Mouse (Mus musculus): ENCODE data around the gene Lrrc8d.

DNA sequence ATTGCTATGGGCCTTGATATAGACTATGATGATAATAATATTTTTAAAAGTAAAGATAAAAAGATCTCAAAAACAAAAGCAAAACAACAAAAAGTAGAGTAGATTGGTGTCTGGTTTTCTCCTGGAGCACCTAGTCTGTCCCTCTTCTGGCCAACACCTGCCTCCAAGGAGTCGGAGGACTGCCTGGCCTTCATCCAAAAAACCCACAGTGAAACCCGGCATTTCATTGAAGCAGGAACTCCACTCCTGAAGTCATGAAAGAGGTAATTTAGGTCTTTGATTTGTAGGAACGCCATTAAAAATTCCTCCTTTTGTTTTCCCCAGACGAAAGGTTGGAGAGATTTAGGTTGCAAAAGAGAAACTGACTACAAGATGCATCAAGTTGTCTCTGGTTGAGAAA, 167.7 kb downstream of the Lrrc8d start:
- TF ChIP-seq CTCF (IDR thresholded peaks at IDR 0.05; ENCODE audit: low read depth) (no peak), EP300 (IDR thresholded peaks at IDR 0.05; ENCODE audit: low read depth) (no peak)

All from liver, postnatal 0 days (tissue).